Mouse (Mus musculus) embryonic facial prominence, embryonic 13.5 days (tissue): ENCODE measurements around the gene Keap1. TPM values are rescaled to one million over a fixed set of nuclear protein-coding genes. Genes with fewer than 3 reads are reported as not detected.

Experiments
- ATAC-seq: fragments of 200-750 bp; cut with Nextera tagmentation; 2 replicates; pipeline ENCODE4 v1.8.0; 2017; ENCODE audit warnings: low read depth; ENCODE audit not compliant: insufficient number of reproducible peaks, insufficient read depth, low FRiP score, low TSS enrichment
- H3K27ac ChIP-seq: fragments of 300-500 bp; sonication (generic); 2 replicates; pipeline ENCODE4 v1.5.1; 2015; ENCODE audit warnings: moderate library complexity, mild to moderate bottlenecking, inconsistent platforms
- H3K27me3 ChIP-seq: fragments of 300-500 bp; sonication (generic); 2 replicates; pipeline ENCODE4 v1.6.1; 2015; ENCODE audit warnings: mild to moderate bottlenecking, inconsistent platforms
- H3K36me3 ChIP-seq: fragments of 300-500 bp; sonication (generic); 2 replicates; pipeline ENCODE4 v1.6.1; 2015; ENCODE audit warnings: mild to moderate bottlenecking, inconsistent platforms
- H3K4me1 ChIP-seq: fragments of 300-500 bp; sonication (generic); 2 replicates; pipeline ENCODE4 v1.6.1; 2015; ENCODE audit warnings: inconsistent platforms
- H3K4me2 ChIP-seq: fragments of 300-500 bp; sonication (generic); 2 replicates; pipeline ENCODE4 v1.6.1; 2015; ENCODE audit warnings: moderate library complexity, mild to moderate bottlenecking, inconsistent platforms
- H3K4me3 ChIP-seq: fragments of 300-500 bp; sonication (generic); 2 replicates; pipeline ENCODE4 v1.5.1; 2015; ENCODE audit warnings: mild to moderate bottlenecking, inconsistent platforms
- H3K9ac ChIP-seq: fragments of 300-500 bp; sonication (generic); 2 replicates; pipeline ENCODE4 v1.6.1; 2015; ENCODE audit warnings: mild to moderate bottlenecking, inconsistent platforms
- H3K9me3 ChIP-seq: fragments of 300-500 bp; sonication (generic); 2 replicates; pipeline ENCODE4 v1.6.1; 2016; ENCODE audit warnings: inconsistent platforms
- WGBS: fragments of 180-500 bp; shearing (Covaris S2); methylation state at CpG from one replicate; pipeline ENCODE4 v1.1.7; 2015; ENCODE audit warnings: mixed read lengths; 5-methylcytosine and 5-hydroxymethylcytosine counted together
- polyA plus RNA-seq: library from polyadenylated mRNA; unstranded; fragments of >200 nt; fragmentation: Nextera tagmentation; extraction: Ambion mirVana; gene quantifications from 2 replicates; pipeline ENCODE4 v1.2.1, GENCODE M21; 2015

The Keap1 gene
- polyA plus RNA-seq, 1 experiment from 2014 or later: 70.7 TPM

- Histone ChIP-seq H3K9ac (no peak overlapping the region), H3K27ac (no peak overlapping the region), H3K9me3 (no peaks in the 10 kb centered on the region), H3K36me3 (no peaks in the 10 kb centered on the region), H3K4me1 (peaks cover 27% of the 10 kb centered on the region), H3K4me3 (no peak overlapping the region), H3K4me2 (no peak overlapping the region), H3K27me3 (no peaks in the 10 kb centered on the region)
- 79% methylated on average over 3 of the region's 3 CpGs for WGBS
- ATAC-seq: no peak
These were observed 45.4 kb downstream of the Keap1 start for GRCm38 (mm10) chr9:21193786-21194185.

- Histone ChIP-seq H3K4me2 (no peak overlapping the region), H3K9ac (no peak overlapping the region), H3K4me3 (no peak overlapping the region), H3K27ac (no peak overlapping the region), H3K4me1 (peaks cover 4% of the 10 kb centered on the region), H3K9me3 (no peaks in the 10 kb centered on the region), H3K27me3 (0 out of 2 replicates have a peak, but pooled peaks cover 2% of the 10 kb centered on the region), H3K36me3 (no peaks in the 10 kb centered on the region)
- no peak for ATAC-seq
- 73% methylated on average over 3 of the region's 3 CpGs for WGBS
These were observed 48.5 kb downstream of the Keap1 start for GRCm38 (mm10) chr9:21190670-21191069.

GRCm38 (mm10) chr9:21189905-21190304 lies 49.3 kb downstream of the Keap1 start:
- Histone ChIP-seq H3K27ac (no peak overlapping the region), H3K4me3 (no peak overlapping the region), H3K4me1 (peaks cover 2% of the 10 kb centered on the region), H3K36me3 (no peaks in the 10 kb centered on the region), H3K9me3 (no peaks in the 10 kb centered on the region), H3K4me2 (no peak overlapping the region), H3K9ac (no peak overlapping the region), H3K27me3 (peaks cover 8% of the 10 kb centered on the region)
- WGBS: 49% methylated on average over 7 of the region's 7 CpGs
- ATAC-seq: no peak

GRCm38 (mm10) chr9:21185436-21185835 lies 53.7 kb downstream of the Keap1 start:
- H3K9me3 ChIP-seq: no peaks in the 10 kb centered on the region
- no peak overlapping the region for H3K4me2 ChIP-seq
- H3K36me3 ChIP-seq: no peaks in the 10 kb centered on the region
- WGBS: 86% methylated on average over 5 of the region's 5 CpGs
- H3K9ac ChIP-seq: no peak overlapping the region
- no peak for ATAC-seq
- no peak overlapping the region for H3K27ac ChIP-seq
- H3K27me3 ChIP-seq: peaks cover 47% of the 10 kb centered on the region
- no peak overlapping the region for H3K4me3 ChIP-seq
- H3K4me1 ChIP-seq: peaks cover 30% of the 10 kb centered on the region

GRCm38 (mm10) chr9:21184733-21185132 lies 54.4 kb downstream of the Keap1 start:
- WGBS: 8% methylated on average over 2 of the region's 2 CpGs

GRCm38 (mm10) chr9:21183905-21184413 lies 55.2 kb downstream of the Keap1 start:
- H3K27me3 ChIP-seq: peaks cover 47% of the 10 kb centered on the region
- H3K4me1 ChIP-seq: peaks cover 34% of the 10 kb centered on the region
- ATAC-seq: no peak
- no peaks in the 10 kb centered on the region for H3K36me3 ChIP-seq
- 7% methylated on average over 34 of the region's 34 CpGs for WGBS
- peak overlapping the region; percentile 60 for H3K4me2 ChIP-seq
- H3K9ac ChIP-seq: peak overlapping the region; percentile 68
- peak overlapping the region; percentile 38 for H3K4me3 ChIP-seq
- H3K27ac ChIP-seq: no peak overlapping the region
- H3K9me3 ChIP-seq: no peaks in the 10 kb centered on the region

More at GRCm38 (mm10) chr9:21184733-21185132, 54.4 kb downstream of the Keap1 start:
- Histone ChIP-seq H3K4me2 (no peak overlapping the region), H3K36me3 (no peaks in the 10 kb centered on the region), H3K27ac (no peak overlapping the region), H3K27me3 (peaks cover 47% of the 10 kb centered on the region), H3K9me3 (no peaks in the 10 kb centered on the region), H3K4me3 (no peak overlapping the region), H3K4me1 (peaks cover 34% of the 10 kb centered on the region), H3K9ac (peak overlapping the region; percentile 68; the same call in 1 of the 2 replicates)
- ATAC-seq: no peak

GRCm38 (mm10) chr9:21183421-21183820 lies 55.7 kb downstream of the Keap1 start:
- no peaks in the 10 kb centered on the region for H3K9me3 ChIP-seq
- peaks cover 34% of the 10 kb centered on the region for H3K4me1 ChIP-seq
- H3K9ac ChIP-seq: 0 out of 2 replicates have a peak overlapping the region, but pooled peaks have one; percentile 68
- H3K36me3 ChIP-seq: no peaks in the 10 kb centered on the region
- H3K4me2 ChIP-seq: peak overlapping the region; percentile 60; the same call in 1 of the 2 replicates
- H3K27me3 ChIP-seq: peaks cover 47% of the 10 kb centered on the region
- ATAC-seq: no peak
- 0 out of 2 replicates have a peak overlapping the region, but pooled peaks have one; percentile 38 for H3K4me3 ChIP-seq
- WGBS: 81% methylated on average over 6 of the region's 6 CpGs
- no peak overlapping the region for H3K27ac ChIP-seq

- Histone ChIP-seq H3K27ac (no peak overlapping the region), H3K9me3 (no peaks in the 10 kb centered on the region), H3K4me2 (peak overlapping the region; percentile 53), H3K36me3 (no peaks in the 10 kb centered on the region), H3K4me1 (peaks cover 34% of the 10 kb centered on the region), H3K4me3 (peak overlapping the region; percentile 33), H3K27me3 (peaks cover 47% of the 10 kb centered on the region), H3K9ac (peak overlapping the region; percentile 56)
- ATAC-seq: no peak
- 5% methylated on average over 48 of the region's 48 CpGs for WGBS
These were observed 57.5 kb downstream of the Keap1 start for GRCm38 (mm10) chr9:21181421-21182220.

GRCm38 (mm10) chr9:21180841-21181240 lies 58.3 kb downstream of the Keap1 start:
- peaks cover 47% of the 10 kb centered on the region for H3K27me3 ChIP-seq
- no peak overlapping the region for H3K4me3 ChIP-seq
- 68% methylated on average over 1 of the region's 1 CpGs for WGBS
- no peak for ATAC-seq
- H3K4me2 ChIP-seq: no peak overlapping the region
- no peaks in the 10 kb centered on the region for H3K36me3 ChIP-seq
- H3K27ac ChIP-seq: no peak overlapping the region
- no peaks in the 10 kb centered on the region for H3K9me3 ChIP-seq
- peak overlapping the region; percentile 22; the same call in 1 of the 2 replicates for H3K9ac ChIP-seq
- H3K4me1 ChIP-seq: peaks cover 34% of the 10 kb centered on the region

- no peak overlapping the region for H3K4me3 ChIP-seq
- H3K27ac ChIP-seq: no peak overlapping the region; the same call in 1 of the 2 replicates
- peaks cover 42% of the 10 kb centered on the region for H3K27me3 ChIP-seq
- no peak for ATAC-seq
- peaks cover 34% of the 10 kb centered on the region for H3K4me1 ChIP-seq
- H3K9me3 ChIP-seq: no peaks in the 10 kb centered on the region
- H3K9ac ChIP-seq: peak overlapping the region; percentile 22; the same call in 1 of the 2 replicates
- no peaks in the 10 kb centered on the region for H3K36me3 ChIP-seq
- no peak overlapping the region for H3K4me2 ChIP-seq
- WGBS: 43% methylated on average over 4 of the region's 4 CpGs
These were observed 58.8 kb downstream of the Keap1 start for GRCm38 (mm10) chr9:21180402-21180801.
